Mouse (Mus musculus): Measurements from ENCODE around the gene Slpi. TPM values are rescaled to one million over a fixed set of nuclear protein-coding genes. Genes with fewer than 3 reads are reported as not detected.

Slpi gene
- polyA plus RNA-seq (2016; fragmentation: Nextera tagmentation; extraction: Ambion mirVana) = 0.22 and 0.36 TPM in 2 replicates

GRCm38 (mm10) chr2:164389020-164389419 lies at the start of gene Slpi:
Gene Slpi, minus strand, starts transcription at chr2:164389095.
- peaks cover 29% of the 10 kb centered on the region for H3K4me1 ChIP-seq
- no peaks in the 10 kb centered on the region for H3K36me3 ChIP-seq (replicated peaks)
- peak within 1 kb of the TSS; percentile 78 for H3K27ac ChIP-seq
- H3K27me3 ChIP-seq (ENCODE audit: poor library complexity, severe bottlenecking) = peaks cover 76% of the 10 kb centered on the region
- WGBS = under 1% methylated on average over 17 of the region's 17 CpGs
- H3K9me3 ChIP-seq = no peaks in the 10 kb centered on the region
- peak within 1 kb of the TSS; percentile 58 for H3K4me3 ChIP-seq
- DNase-seq (ENCODE audit: extremely low spot score, low spot score) = peak; percentile 31

GRCm38 (mm10) chr2:164438257-164438656 lies 49.4 kb upstream of the Slpi start:
- Histone ChIP-seq H3K27me3 (ENCODE audit: poor library complexity, severe bottlenecking) (peaks cover 32% of the 10 kb centered on the region), H3K4me3 (no peak overlapping the region), H3K9me3 (no peaks in the 10 kb centered on the region), H3K4me1 (peaks cover 77% of the 10 kb centered on the region), H3K27ac (no peak overlapping the region), H3K36me3 (replicated peaks) (no peaks in the 10 kb centered on the region; the same call in 1 of the 2 replicates)
- WGBS = 75% methylated on average over 8 of the region's 8 CpGs
- DNase-seq (ENCODE audit: extremely low spot score, low spot score) = no peak

GRCm38 (mm10) chr2:164437710-164438109 lies 48.8 kb upstream of the Slpi start:
- Histone ChIP-seq H3K27me3 (ENCODE audit: poor library complexity, severe bottlenecking) (peaks cover 27% of the 10 kb centered on the region), H3K4me3 (no peak overlapping the region), H3K9me3 (no peaks in the 10 kb centered on the region), H3K27ac (no peak overlapping the region), H3K36me3 (replicated peaks) (no peaks in the 10 kb centered on the region; the same call in 1 of the 2 replicates), H3K4me1 (peaks cover 77% of the 10 kb centered on the region)
- DNase-seq (ENCODE audit: extremely low spot score, low spot score) = no peak
- 84% methylated on average over 6 of the region's 6 CpGs for WGBS

- peak overlapping the region; percentile 59 for H3K27ac ChIP-seq
- H3K36me3 ChIP-seq (replicated peaks) = no peaks in the 10 kb centered on the region; the same call in 1 of the 2 replicates
- H3K4me3 ChIP-seq = no peak overlapping the region
- peaks cover 21% of the 10 kb centered on the region for H3K27me3 ChIP-seq (ENCODE audit: poor library complexity, severe bottlenecking)
- H3K9me3 ChIP-seq = no peaks in the 10 kb centered on the region
- WGBS = 54% methylated on average over 3 of the region's 3 CpGs
- DNase-seq (ENCODE audit: extremely low spot score, low spot score) = no peak
- H3K4me1 ChIP-seq = peaks cover 77% of the 10 kb centered on the region
Measured at GRCm38 (mm10) chr2:164436961-164437360, 48.1 kb upstream of the Slpi start.

GRCm38 (mm10) chr2:164436215-164436913 lies 47.5 kb upstream of the Slpi start:
- 18% methylated on average over 8 of the region's 8 CpGs for WGBS
- DNase-seq (ENCODE audit: extremely low spot score, low spot score) = no peak
- Histone ChIP-seq H3K4me1 (peaks cover 77% of the 10 kb centered on the region), H3K27me3 (ENCODE audit: poor library complexity, severe bottlenecking) (peaks cover 21% of the 10 kb centered on the region), H3K9me3 (no peaks in the 10 kb centered on the region), H3K36me3 (replicated peaks) (no peaks in the 10 kb centered on the region; the same call in 1 of the 2 replicates), H3K27ac (peak overlapping the region; percentile 59), H3K4me3 (no peak overlapping the region)

GRCm38 (mm10) chr2:164435216-164436090 lies 46.6 kb upstream of the Slpi start:
- no peak overlapping the region for H3K4me3 ChIP-seq
- no peaks in the 10 kb centered on the region; the same call in 1 of the 2 replicates for H3K36me3 ChIP-seq (replicated peaks)
- no peaks in the 10 kb centered on the region for H3K9me3 ChIP-seq
- 54% methylated on average over 5 of the region's 5 CpGs for WGBS
- H3K27me3 ChIP-seq (ENCODE audit: poor library complexity, severe bottlenecking) = peaks cover 21% of the 10 kb centered on the region
- peak overlapping the region; percentile 15; the same call in 1 of the 2 replicates for H3K27ac ChIP-seq
- peaks cover 78% of the 10 kb centered on the region for H3K4me1 ChIP-seq
- DNase-seq (ENCODE audit: extremely low spot score, low spot score) = no peak

GRCm38 (mm10) chr2:164434681-164435080 lies 45.8 kb upstream of the Slpi start:
- WGBS = 92% methylated on average over 3 of the region's 3 CpGs
- peaks cover 25% of the 10 kb centered on the region for H3K27me3 ChIP-seq (ENCODE audit: poor library complexity, severe bottlenecking)
- H3K27ac ChIP-seq = no peak overlapping the region
- H3K4me3 ChIP-seq = no peak overlapping the region
- no peaks in the 10 kb centered on the region for H3K36me3 ChIP-seq (replicated peaks)
- H3K9me3 ChIP-seq = no peaks in the 10 kb centered on the region
- H3K4me1 ChIP-seq = peaks cover 77% of the 10 kb centered on the region
- DNase-seq (ENCODE audit: extremely low spot score, low spot score) = no peak

- H3K4me3 ChIP-seq = no peak overlapping the region
- H3K36me3 ChIP-seq (replicated peaks) = peaks cover 6% of the 10 kb centered on the region; the same call in 1 of the 2 replicates
- DNase-seq (ENCODE audit: extremely low spot score, low spot score) = no peak
- peaks cover 38% of the 10 kb centered on the region for H3K27me3 ChIP-seq (ENCODE audit: poor library complexity, severe bottlenecking)
- H3K4me1 ChIP-seq = peaks cover 84% of the 10 kb centered on the region
- no peaks in the 10 kb centered on the region for H3K9me3 ChIP-seq
- 79% methylated on average over 9 of the region's 9 CpGs for WGBS
- H3K27ac ChIP-seq = peak overlapping the region; percentile 68; the same call in 1 of the 2 replicates
Measured at GRCm38 (mm10) chr2:164433278-164433895, 44.5 kb upstream of the Slpi start.

- H3K4me3 ChIP-seq = no peak overlapping the region
- no peaks in the 10 kb centered on the region for H3K9me3 ChIP-seq
- no peak for DNase-seq (ENCODE audit: extremely low spot score, low spot score)
- H3K4me1 ChIP-seq = peaks cover 80% of the 10 kb centered on the region
- H3K27ac ChIP-seq = peak overlapping the region; percentile 68; the same call in 1 of the 2 replicates
- 37% methylated on average over 22 of the region's 22 CpGs for WGBS
- H3K27me3 ChIP-seq (ENCODE audit: poor library complexity, severe bottlenecking) = peaks cover 39% of the 10 kb centered on the region
- peaks cover 13% of the 10 kb centered on the region for H3K36me3 ChIP-seq (replicated peaks)
Measured at GRCm38 (mm10) chr2:164432541-164433191, 43.8 kb upstream of the Slpi start.

GRCm38 (mm10) chr2:164431676-164432465 lies 43.0 kb upstream of the Slpi start:
- peaks cover 13% of the 10 kb centered on the region for H3K36me3 ChIP-seq (replicated peaks)
- peaks cover 39% of the 10 kb centered on the region for H3K27me3 ChIP-seq (ENCODE audit: poor library complexity, severe bottlenecking)
- no peak for DNase-seq (ENCODE audit: extremely low spot score, low spot score)
- peak overlapping the region; percentile 68; the same call in 1 of the 2 replicates for H3K27ac ChIP-seq
- H3K9me3 ChIP-seq = no peaks in the 10 kb centered on the region
- peaks cover 72% of the 10 kb centered on the region for H3K4me1 ChIP-seq
- no peak overlapping the region for H3K4me3 ChIP-seq
- 65% methylated on average over 9 of the region's 9 CpGs for WGBS

GRCm38 (mm10) chr2:164430697-164431096 lies 41.8 kb upstream of the Slpi start:
- DNase-seq (ENCODE audit: extremely low spot score, low spot score) = no peak
- H3K4me3 ChIP-seq = no peak overlapping the region
- peaks cover 67% of the 10 kb centered on the region for H3K4me1 ChIP-seq
- H3K27ac ChIP-seq = no peak overlapping the region
- WGBS = 10% methylated on average over 7 of the region's 7 CpGs
- peaks cover 39% of the 10 kb centered on the region for H3K27me3 ChIP-seq (ENCODE audit: poor library complexity, severe bottlenecking)
- no peaks in the 10 kb centered on the region for H3K9me3 ChIP-seq
- peaks cover 13% of the 10 kb centered on the region for H3K36me3 ChIP-seq (replicated peaks)

Measured in forebrain, embryonic 10.5 days (tissue).